Mouse (Mus musculus) ovary, postnatal 36 days (tissue): ENCODE measurements around the gene Hsf2bp.

ENCODE experiments used
- DNase-seq: peaks from one replicate; pipeline ENCODE4 v3.0.0; 2022; ENCODE audit warnings: low spot score, mixed read lengths

The Hsf2bp gene

DNA sequence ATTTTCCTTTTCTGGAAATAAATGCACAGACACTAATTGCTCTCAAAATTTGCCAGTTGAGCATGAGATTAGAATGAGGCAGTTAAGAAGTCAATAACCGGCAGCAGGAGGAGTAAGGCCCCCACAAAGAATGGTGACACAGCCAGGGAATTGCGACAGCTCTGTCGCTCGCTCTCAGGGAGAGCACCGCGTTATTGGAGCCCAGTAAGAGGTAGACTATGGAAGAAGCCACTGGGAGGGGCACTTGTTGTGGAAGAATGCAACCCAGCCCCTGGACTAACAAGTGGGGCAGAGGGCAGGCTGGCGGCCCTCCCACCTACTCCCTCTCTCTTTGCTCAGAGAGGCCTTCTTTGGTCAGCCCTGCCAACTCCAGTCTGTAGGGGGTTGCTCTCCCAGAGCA lies 4.5 kb downstream of the Hsf2bp start:
- no peak for DNase-seq

DNA sequence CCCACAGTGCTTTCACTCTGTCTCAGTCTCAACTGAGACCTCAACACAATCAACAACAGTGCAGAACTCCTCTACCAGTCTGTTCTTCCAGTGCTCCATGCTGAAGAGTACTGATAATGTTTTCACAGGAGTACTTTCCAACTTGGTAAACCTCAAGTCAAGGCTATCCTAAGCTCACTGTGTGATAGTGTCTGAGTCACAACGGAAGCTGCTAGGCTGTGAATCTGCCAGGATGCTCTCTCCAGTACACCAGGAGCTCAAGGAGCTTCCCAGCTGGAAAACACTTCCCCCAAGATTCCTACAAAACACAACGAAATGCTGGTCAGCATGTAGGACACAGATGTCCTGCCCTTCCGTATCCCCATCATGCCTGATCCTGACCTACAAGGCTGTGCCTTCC lies 7.8 kb downstream of the Hsf2bp start:
- no peak for DNase-seq

DNA sequence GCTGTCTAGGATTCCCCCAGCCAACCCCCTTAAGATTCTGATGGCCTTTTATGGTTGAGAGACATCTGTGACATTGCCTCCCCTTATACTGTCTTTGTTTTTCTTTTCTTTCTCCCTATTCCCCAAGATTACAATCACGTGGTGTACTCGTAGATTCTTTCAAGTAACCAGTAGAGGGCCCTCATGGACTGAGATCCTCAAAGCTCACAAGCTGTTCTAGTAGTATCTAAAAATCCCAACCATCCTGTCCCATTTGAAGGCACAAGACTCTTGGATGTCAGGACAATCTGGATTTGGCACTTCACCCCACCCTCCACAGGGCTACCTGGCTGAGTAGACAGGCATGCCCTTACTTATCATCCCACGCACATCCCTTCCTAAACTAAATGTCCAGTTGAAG lies 8.5 kb downstream of the Hsf2bp start:
- no peak for DNase-seq

DNA sequence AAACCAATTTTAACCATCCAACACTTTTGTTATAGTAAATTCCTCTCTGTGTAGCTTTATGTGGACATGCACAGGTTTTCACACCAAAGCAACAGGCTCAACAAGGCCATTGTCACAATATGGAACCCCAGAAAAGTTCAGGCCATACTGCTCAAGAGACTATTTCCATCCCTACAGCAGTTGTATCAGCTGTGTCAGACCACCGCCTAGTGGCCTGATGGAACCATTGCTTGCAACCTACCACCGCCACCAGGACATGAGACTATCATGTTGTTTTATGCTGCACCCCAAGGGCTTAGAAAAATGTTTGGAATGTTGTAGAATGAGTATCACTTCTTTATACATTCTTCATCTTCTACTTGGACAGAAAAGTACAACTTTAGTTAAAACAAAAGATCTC lies 10.8 kb downstream of the Hsf2bp start:
- peak; percentile 66 for DNase-seq

DNA sequence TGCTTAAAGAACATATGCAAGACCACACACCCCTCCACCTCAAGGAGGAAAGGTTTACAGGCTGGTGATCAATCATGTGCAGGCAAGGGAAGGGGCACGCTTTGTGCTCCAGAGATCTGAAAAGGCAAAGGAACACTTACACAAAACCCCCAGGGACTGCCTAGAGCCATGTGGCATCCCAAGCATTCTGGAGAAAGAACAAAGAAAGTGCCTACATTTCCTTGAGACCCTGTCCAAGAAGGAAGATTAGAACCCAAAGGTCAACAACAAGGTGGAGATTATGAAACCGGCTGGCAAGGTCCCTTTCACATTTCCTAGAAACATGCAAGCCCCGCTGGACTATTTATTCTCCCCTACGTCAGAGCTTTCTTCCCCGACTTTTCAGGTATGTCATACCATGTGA lies 11.5 kb downstream of the Hsf2bp start:
- no peak for DNase-seq

DNA sequence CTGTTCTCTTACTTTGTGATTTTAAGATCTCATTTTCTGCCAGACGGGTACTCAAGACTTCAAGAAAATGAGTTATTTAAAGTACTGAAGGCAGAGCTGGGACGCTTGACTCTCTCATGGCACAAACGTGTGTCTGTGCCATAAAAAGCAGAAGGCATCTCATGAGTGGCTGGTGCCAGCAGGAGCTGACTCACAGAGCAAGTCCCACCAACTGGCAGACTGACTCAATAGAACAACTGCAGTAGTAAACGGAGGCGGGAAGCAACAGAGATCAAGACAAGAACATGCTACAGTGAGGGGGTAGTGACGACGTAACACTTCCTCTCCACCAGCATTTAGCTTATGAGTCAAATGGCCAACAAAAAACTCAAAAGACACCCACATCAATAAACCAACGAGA lies 13.1 kb downstream of the Hsf2bp start:
- DNase-seq, result no peak

DNA sequence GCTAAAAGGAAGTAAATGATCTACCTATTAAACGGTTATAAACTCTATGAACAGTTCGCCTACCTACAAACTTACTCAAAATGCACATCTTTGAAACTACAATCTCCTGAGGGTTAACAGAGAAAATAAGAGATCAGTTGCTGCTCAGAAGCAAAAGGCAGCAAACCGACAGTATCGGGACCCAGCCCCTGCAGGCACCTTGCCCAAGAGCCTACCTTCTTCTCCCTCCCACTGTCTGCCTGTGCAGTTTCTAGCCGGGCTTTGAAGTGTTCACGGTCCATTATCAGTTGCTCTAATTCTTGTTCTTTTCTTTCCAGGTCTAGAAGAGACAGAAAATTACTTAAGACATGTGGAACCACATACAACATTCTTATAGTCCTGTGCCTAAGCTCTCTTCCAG lies 13.6 kb downstream of the Hsf2bp start:
- DNase-seq, result no peak

DNA sequence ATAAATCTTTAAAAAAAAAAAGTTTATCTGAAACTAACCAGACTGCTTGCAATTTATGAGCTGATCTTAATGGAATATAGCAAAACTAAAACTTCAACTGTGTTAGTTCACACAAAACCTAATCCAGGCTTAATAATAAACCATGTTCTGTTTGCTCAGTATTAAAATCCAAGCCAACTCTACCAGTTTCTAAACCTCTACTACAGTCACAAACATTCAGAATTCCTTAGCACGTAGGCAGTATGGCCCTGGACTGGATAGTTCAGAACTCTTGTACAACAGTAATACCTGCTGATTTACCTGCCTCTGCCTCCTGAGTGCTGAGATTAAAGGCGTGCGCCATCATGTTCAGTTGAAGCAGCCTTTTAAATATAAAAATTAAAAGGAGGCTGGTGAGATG lies 14.2 kb downstream of the Hsf2bp start:
- DNase-seq, result no peak

DNA sequence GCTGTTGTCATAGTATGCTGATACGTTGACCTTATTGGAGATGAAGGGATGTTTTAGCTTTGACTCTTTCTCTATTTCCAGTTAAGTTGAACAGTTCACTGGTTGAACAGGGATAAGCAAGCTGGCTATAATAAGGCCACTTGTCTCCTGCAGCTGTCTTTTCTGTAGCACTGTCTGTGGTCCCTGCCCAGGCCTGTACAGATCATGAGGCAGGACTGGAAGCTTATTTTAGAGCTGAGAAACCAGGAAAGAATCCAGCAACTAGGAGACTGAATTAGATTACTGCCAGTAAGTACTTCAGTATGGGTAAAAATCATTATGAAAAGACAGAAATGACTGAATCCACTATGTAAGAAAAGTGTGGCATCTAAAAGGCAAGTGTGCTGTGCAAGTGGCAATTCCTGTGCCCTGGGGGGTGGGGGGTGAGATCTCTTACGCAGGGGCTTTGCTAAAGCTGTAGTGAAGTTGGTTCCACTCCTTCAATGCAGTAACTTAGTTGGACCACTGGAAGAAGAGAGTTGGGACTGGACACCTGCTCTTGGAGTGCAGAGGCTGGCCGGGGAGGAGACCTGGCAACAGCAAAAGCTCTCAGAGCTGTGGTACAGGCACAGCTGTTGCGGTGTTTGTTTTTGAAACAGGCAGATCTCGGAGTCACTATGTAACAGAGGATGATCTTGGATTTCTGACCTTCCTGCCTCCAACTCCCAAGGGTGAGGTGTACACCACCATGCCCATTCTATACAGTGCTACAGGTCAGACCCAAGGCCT lies 17.8 kb downstream of the Hsf2bp start:
- DNase-seq, result no peak

DNA sequence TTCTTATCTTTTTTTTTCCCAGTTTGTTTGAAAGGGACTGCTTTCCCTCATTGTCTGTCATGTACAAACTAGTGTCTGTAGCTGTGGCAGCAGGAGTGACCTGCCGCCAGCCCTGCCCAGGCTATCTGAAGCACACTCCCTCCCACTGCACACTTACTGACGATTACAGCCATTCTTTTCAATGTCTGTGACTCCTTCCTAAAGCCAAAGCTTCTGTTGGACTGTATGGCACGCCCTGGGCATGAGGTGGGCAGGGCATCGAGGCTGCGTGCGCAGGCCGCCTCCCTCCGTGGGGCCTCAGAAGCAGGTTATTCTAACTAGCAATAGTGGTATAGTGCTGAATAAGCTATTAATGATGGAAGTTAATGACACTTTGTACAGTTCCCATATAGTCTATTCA lies 19.7 kb downstream of the Hsf2bp start:
- DNase-seq, result no peak

DNA sequence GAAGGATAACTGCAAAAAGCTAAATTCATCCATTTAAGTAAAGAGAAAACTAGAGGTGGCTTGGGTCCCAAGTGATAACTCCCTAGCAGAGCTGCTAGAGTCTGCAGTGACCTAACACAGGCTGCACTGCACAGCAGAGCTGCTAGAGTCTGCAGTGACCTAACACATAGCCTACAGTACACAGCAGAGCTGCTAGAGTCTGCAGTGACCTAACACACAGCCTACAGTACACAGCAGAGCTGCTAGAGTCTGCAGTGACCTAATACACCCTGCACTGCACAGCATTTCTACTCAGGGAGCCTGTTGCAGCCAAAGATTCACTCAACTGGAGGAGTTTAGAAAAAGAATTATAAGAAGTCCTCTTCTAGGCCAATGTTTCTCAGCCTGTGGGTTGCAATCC lies 22.5 kb downstream of the Hsf2bp start:
- no peak for DNase-seq

DNA sequence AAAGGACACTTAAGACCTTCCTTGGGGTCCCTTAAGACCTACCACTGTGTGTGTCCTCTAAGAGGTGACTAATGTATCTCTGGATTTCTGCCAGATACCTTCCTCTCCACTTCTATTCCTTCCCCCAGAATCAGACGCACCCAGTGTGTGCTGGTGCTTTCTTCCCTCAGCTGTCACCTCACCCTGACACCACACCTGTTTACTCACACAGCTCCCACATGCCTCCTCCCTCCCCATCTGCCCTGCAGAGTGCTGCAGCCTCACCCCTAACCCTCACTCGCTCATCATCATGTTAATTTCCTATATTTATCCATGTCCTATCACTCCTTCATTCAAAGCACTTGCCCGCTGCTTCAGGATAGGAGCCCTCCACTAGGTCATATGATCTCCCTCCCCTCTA lies 23.9 kb downstream of the Hsf2bp start:
- no peak for DNase-seq

DNA sequence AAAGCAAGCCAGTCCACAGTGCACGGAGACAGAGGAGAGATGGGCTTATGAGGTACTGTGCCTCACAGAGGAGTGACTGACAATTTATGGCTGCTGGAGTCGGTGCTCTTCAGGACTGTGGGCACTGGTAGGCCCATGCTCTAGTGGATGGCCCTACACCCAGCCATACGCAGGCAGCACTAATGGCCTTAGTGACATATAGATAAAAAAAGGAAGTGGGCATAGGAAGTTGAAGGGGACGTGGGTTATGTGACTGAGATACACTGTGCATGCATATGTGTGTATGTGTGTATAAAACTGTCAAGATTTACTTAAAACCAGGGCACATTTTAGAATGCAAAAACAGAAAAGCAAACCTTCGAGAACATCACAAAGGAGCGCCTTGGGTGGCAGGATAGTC lies 24.5 kb downstream of the Hsf2bp start:
- DNase-seq, result no peak

DNA sequence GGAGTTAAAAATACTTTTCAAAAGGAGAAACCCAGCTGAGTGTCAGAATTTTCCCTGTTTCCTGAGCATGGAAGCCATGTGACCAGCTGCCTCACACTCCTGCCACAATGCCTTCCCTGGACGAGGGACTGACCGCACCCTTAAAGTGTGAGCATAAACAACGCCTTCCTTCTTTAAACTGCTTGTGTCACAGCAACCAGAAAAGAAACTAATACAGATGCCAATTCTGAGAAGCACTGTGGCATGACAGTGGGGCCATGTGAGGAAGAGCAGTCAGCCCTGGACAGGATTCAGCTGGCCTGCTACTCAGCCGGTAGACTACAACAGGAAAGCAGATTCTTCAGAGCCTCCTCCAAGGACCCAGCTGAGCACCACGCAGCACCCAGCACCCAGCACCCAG lies 29.3 kb downstream of the Hsf2bp start:
- no peak for DNase-seq

DNA sequence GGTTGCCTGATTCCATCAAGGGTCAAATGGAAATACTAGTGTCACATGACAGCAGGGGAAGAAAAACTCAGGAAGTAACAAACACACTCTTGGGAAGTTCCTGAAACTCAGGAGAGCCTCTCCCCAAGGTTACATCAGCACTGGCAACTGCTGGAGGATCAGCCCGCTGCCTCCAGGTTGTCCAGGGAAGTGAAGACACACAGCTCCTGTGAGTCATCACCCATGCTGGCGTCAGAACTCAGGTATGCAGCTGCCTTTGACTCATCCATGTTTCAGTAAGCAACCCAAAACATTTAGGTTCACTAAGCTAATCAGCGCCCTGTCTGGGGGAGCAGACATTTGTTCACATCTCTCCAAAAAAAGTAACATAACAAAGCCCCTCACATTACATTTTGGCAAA lies 32.9 kb downstream of the Hsf2bp start:
- no peak for DNase-seq

DNA sequence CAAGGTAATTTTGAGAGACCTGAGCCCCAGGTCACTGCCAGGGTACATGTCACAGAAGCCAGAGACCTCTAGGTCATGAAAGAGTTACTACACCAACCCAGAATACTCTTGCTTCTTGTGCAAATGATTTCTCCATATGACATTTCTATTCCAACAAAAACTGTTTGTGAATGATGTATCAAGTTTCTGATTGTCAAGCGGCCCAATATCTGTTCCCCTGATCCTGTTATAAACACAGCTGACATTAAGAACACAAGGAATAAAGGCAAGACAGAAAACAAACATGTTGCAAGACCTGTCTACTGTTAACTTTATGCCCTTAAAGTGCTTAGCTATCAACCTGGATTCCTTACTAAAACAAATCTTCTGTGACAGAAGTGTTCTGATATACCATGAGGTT lies 37.8 kb downstream of the Hsf2bp start:
- DNase-seq, result no peak

DNA sequence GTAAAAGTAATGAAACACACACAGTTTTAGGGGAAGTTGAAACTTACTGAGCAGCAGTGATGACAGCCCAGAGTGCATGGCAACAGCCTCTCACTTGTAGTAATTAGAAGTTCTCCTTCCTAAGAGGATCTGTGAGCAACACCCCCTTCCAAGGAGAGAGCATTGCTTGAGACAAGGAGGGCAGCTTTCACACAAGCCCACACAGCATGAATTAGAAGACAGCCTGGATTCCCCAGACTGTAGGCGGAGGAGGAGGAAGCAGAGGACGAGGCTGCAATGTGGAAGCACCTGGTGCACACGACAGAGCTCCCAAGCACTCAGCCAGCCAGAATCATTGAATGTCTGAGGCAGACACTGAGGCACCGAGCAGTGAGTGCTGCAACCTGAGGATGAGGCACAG lies 39.8 kb downstream of the Hsf2bp start:
- no peak for DNase-seq

DNA sequence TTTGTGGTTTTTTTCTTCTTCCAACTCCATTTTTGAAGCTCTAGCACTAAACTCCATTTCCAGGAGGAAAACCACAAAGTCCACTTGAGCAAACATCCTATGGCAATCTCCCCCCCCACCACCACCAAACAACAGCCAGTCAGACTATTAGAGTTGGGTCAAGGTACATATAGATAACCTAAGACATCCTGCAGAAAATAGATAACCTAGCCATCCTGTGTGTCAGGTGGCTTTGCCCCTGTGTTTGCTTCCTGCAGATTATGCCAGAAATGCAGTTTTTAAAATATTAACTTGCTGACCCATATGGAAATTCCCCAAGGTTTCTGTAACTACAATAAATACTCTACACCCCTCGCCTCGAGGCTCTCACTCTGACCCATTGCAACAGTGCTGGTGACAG lies 40.4 kb downstream of the Hsf2bp start:
- no peak for DNase-seq

DNA sequence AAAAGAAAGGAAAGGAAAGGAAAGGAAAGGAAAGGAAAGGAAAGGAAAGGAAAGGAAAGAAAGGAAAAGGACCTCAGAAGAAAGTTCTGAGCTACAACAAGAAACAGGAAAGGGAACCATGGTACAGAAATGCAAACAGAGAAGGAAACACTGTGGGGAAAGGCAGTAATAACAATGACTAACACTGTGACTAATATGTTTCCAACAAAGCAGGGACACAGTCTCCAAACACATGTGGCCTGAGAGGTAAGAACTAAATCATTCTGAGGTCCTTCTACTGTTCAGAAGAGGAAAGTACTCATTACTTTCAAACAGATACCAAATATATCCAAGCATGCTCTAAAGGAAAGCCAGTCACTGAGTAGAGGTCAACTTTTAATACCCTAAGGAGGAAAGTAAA lies 42.0 kb downstream of the Hsf2bp start:
- no peak for DNase-seq

DNA sequence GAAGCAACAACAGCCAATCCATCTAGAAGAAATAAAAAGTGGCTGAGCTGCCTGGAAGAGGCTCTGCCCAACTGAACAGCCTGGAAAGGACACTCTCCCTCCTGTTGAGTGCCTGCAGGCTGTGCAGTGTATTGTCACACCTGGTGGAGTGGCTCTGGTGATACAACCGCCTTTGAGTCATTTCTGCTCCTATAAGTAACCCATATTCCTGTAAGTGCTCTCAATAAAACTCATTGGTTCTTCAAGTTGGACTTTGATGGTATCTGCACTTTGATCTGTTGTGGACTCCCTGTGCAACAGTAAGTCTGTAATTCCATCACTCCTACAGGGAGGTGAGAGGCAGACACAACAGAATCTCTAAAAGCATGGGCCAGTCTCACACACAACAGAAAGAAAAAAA lies 42.8 kb downstream of the Hsf2bp start:
- DNase-seq, result no peak

DNA sequence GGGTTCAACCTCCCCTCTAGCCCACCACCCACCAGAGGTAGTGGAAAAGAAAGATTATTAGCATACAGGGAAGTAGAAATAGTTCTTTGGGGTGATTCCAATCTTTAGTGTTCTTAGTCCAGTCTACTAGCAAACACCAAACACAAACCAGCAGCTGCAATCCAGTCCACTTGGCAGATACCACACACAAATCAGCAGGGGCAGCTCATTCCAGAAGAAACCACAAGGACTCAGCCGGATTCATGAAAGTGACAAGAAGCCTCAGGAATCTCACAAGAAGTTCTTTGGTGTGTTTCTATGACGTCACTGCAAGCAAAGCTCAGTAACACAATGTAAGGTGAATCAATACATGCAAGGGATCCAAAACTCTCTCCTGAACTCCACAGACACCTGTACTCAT lies 44.1 kb downstream of the Hsf2bp start:
- DNase-seq, result no peak

DNA sequence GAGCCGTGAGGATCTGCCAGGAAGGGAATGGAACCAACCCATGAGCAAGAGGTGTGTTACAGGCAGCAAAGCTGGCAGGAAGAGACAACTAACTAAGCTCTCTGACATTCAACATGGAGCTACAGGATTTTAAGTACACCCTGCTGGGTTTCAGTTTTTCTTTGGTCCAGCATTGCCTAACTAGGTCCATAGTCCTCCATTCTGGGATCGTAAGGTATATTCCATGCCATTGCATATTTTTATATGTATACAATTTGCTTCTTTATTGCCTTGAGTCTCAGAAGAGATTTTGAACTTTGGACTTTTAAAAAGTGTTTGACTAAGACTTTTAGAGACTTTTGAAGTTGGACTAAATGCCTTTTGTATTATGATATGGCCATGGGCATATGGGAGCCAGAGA lies 47.1 kb downstream of the Hsf2bp start:
- no peak for DNase-seq

DNA sequence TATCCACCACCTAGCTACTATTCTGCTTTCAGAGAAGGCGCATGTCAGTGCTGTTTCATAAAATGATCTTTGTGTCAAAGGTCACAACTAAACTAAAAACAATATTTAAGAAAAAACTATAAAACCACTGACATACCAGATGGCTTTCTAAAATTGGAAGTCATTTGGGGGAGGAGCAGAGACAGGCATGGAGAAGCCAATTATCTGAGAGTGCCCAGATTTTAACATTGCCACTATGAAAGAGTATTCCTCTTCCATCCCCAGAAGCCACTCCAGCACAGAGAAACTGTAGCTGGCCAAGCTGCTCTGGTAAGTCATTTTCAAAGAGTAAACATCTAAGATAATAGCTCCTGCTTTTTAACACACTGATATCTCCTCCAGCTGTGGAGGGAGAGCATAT lies 49.2 kb downstream of the Hsf2bp start:
- no peak for DNase-seq

DNA sequence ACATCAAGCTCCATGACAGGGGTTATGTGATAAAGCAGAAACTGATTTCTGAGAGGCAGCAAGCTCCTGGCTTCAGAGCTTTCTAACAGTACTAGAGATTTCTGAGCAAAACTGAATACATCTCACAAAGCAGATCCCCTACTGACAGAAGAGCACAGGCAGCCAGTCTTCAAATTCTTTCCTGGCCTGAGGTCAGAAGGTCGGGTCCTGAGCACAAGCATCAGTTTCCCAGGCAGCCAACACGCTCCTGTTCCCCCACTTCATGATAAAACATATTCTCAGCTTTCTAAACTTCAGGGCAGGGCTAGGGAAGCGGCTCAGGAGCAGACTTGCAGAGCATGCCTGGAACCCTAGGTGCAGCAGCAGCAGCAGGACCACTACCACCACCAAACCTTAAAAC lies 52.7 kb downstream of the Hsf2bp start:
- DNase-seq, result no peak
